Mouse (Mus musculus) G1E (cell line): ENCODE results near the gene Ctsk.

Experiments used
- CTCF ChIP-seq: IDR thresholded peaks from 2 replicates; pipeline ENCODE4 v1.5.1; 2012; ENCODE audit warnings: low read depth, low read length, inconsistent platforms, mixed read lengths
- GATA1 ChIP-seq: IDR thresholded peaks from 2 replicates; pipeline ENCODE4 v1.6.1; 2012; ENCODE audit warnings: borderline replicate concordance, low read length, inconsistent platforms, mixed read lengths
- GATA2 ChIP-seq: IDR thresholded peaks from 2 replicates; pipeline ENCODE4 v1.6.1; 2012; ENCODE audit warnings: low read depth, low read length, inconsistent platforms, borderline replicate concordance
- POLR2AphosphoS5 ChIP-seq: IDR thresholded peaks from 2 replicates; pipeline ENCODE4 v1.6.1; 2012; ENCODE audit warnings: low read depth, low read length, inconsistent platforms; ENCODE audit not compliant: insufficient replicate concordance
- TAL1 ChIP-seq: conservative IDR thresholded peaks from 2 replicates; pipeline ENCODE4 v1.6.1; 2012; ENCODE audit warnings: low read depth, low read length, inconsistent platforms, mixed read lengths

- TF ChIP-seq CTCF (no peak), TAL1 (no peak), GATA1 (no peak), POLR2AphosphoS5 (no peak), GATA2 (no peak)
Measured at GRCm38 (mm10) chr3:95526111-95526510, 27.1 kb downstream of the Ctsk start.
